Mouse (Mus musculus): ENCODE data around the gene Atrn. TPM values are rescaled to one million over a fixed set of nuclear protein-coding genes. Genes with fewer than 3 reads are reported as not detected.
A peak's percentile ranks its signal among the peaks of the same experiment; 100 is the strongest.

Gene Atrn
- polyA plus RNA-seq, 1 experiment from 2014 or later = 11.7 TPM

GRCm38 (mm10) chr2:130971030-130971429, 64.7 kb downstream of the Atrn start:
- Histone ChIP-seq H3K9me3 (no peaks in the 10 kb centered on the region), H3K4me1 (replicated peaks) (no peaks in the 10 kb centered on the region), H3K9ac (no peak overlapping the region), H3K36me3 (peaks cover 43% of the 10 kb centered on the region), H3K4me2 (no peak overlapping the region), H3K27ac (replicated peaks) (no peak overlapping the region), H3K27me3 (no peaks in the 10 kb centered on the region), H3K4me3 (no peak overlapping the region)
- 98% methylated on average over 4 of the region's 4 CpGs for WGBS
- no peak for ATAC-seq (ENCODE audit: low read depth)

- Histone ChIP-seq H3K9me3 (no peaks in the 10 kb centered on the region), H3K9ac (no peak overlapping the region), H3K4me3 (no peak overlapping the region), H3K27ac (replicated peaks) (no peak overlapping the region), H3K27me3 (no peaks in the 10 kb centered on the region), H3K4me2 (no peak overlapping the region), H3K36me3 (peaks cover 43% of the 10 kb centered on the region), H3K4me1 (replicated peaks) (no peaks in the 10 kb centered on the region)
- no peak for ATAC-seq (ENCODE audit: low read depth)
- WGBS = 95% methylated on average over 4 of the region's 4 CpGs
Measured at GRCm38 (mm10) chr2:130972386-130972785, 66.1 kb downstream of the Atrn start.

GRCm38 (mm10) chr2:130974928-130975327, 68.6 kb downstream of the Atrn start:
- H3K4me2 ChIP-seq = no peak overlapping the region
- no peak overlapping the region for H3K27ac ChIP-seq (replicated peaks)
- H3K9me3 ChIP-seq = no peaks in the 10 kb centered on the region
- 75% methylated on average over 1 of the region's 1 CpGs for WGBS
- ATAC-seq (ENCODE audit: low read depth) = no peak
- no peak overlapping the region for H3K9ac ChIP-seq
- H3K36me3 ChIP-seq = peaks cover 56% of the 10 kb centered on the region
- H3K4me3 ChIP-seq = no peak overlapping the region
- no peaks in the 10 kb centered on the region for H3K4me1 ChIP-seq (replicated peaks)
- H3K27me3 ChIP-seq = no peaks in the 10 kb centered on the region

GRCm38 (mm10) chr2:130977589-130977988, 71.3 kb downstream of the Atrn start:
- Histone ChIP-seq H3K4me3 (no peak overlapping the region), H3K9me3 (no peaks in the 10 kb centered on the region), H3K36me3 (peaks cover 55% of the 10 kb centered on the region), H3K27me3 (no peaks in the 10 kb centered on the region), H3K4me2 (no peak overlapping the region), H3K9ac (no peak overlapping the region), H3K27ac (replicated peaks) (no peak overlapping the region), H3K4me1 (replicated peaks) (no peaks in the 10 kb centered on the region)
- ATAC-seq (ENCODE audit: low read depth) = no peak

GRCm38 (mm10) chr2:130978058-130978847, 72.0 kb downstream of the Atrn start:
- H3K27me3 ChIP-seq = no peaks in the 10 kb centered on the region
- H3K4me1 ChIP-seq (replicated peaks) = no peaks in the 10 kb centered on the region
- no peak overlapping the region for H3K4me3 ChIP-seq
- ATAC-seq (ENCODE audit: low read depth) = no peak
- H3K9ac ChIP-seq = no peak overlapping the region
- no peaks in the 10 kb centered on the region for H3K9me3 ChIP-seq
- H3K27ac ChIP-seq (replicated peaks) = peak overlapping the region; percentile 18; the same call in 1 of the 2 replicates
- H3K36me3 ChIP-seq = peaks cover 59% of the 10 kb centered on the region
- no peak overlapping the region for H3K4me2 ChIP-seq
- 81% methylated on average over 10 of the region's 10 CpGs for WGBS

GRCm38 (mm10) chr2:130979138-130979537, 72.8 kb downstream of the Atrn start:
- ATAC-seq (ENCODE audit: low read depth) = no peak
- no peaks in the 10 kb centered on the region for H3K9me3 ChIP-seq
- no peak overlapping the region for H3K27ac ChIP-seq (replicated peaks)
- no peaks in the 10 kb centered on the region for H3K4me1 ChIP-seq (replicated peaks)
- no peak overlapping the region for H3K9ac ChIP-seq
- H3K4me2 ChIP-seq = no peak overlapping the region
- H3K4me3 ChIP-seq = no peak overlapping the region
- H3K36me3 ChIP-seq = peaks cover 51% of the 10 kb centered on the region
- no peaks in the 10 kb centered on the region for H3K27me3 ChIP-seq

- no peak overlapping the region for H3K4me2 ChIP-seq
- no peaks in the 10 kb centered on the region for H3K27me3 ChIP-seq
- ATAC-seq (ENCODE audit: low read depth) = no peak
- 95% methylated on average over 2 of the region's 2 CpGs for WGBS
- H3K4me3 ChIP-seq = no peak overlapping the region
- H3K9ac ChIP-seq = no peak overlapping the region
- no peaks in the 10 kb centered on the region for H3K9me3 ChIP-seq
- no peak overlapping the region for H3K27ac ChIP-seq (replicated peaks)
- H3K4me1 ChIP-seq (replicated peaks) = no peaks in the 10 kb centered on the region
- H3K36me3 ChIP-seq = peaks cover 55% of the 10 kb centered on the region
Measured at GRCm38 (mm10) chr2:130992818-130993217, 86.5 kb downstream of the Atrn start.

- Histone ChIP-seq H3K9me3 (no peaks in the 10 kb centered on the region), H3K36me3 (peaks cover 63% of the 10 kb centered on the region), H3K9ac (no peak overlapping the region), H3K27ac (replicated peaks) (no peak overlapping the region), H3K4me2 (no peak overlapping the region), H3K27me3 (no peaks in the 10 kb centered on the region), H3K4me3 (no peak overlapping the region), H3K4me1 (replicated peaks) (no peaks in the 10 kb centered on the region)
- 86% methylated on average over 2 of the region's 2 CpGs for WGBS
- ATAC-seq (ENCODE audit: low read depth) = no peak
Measured at GRCm38 (mm10) chr2:131009123-131009522, 102.8 kb downstream of the Atrn start.

GRCm38 (mm10) chr2:131010566-131010965, 104.3 kb downstream of the Atrn start:
- Histone ChIP-seq H3K9ac (no peak overlapping the region), H3K4me3 (no peak overlapping the region), H3K4me2 (no peak overlapping the region), H3K4me1 (replicated peaks) (no peaks in the 10 kb centered on the region), H3K27me3 (no peaks in the 10 kb centered on the region), H3K36me3 (peaks cover 63% of the 10 kb centered on the region), H3K27ac (replicated peaks) (no peak overlapping the region), H3K9me3 (peaks cover under 1% of the 10 kb centered on the region; the same call in 1 of the 2 replicates)
- ATAC-seq (ENCODE audit: low read depth) = no peak
- 88% methylated on average over 1 of the region's 1 CpGs for WGBS

GRCm38 (mm10) chr2:131025230-131025629, 118.9 kb downstream of the Atrn start:
- ATAC-seq (ENCODE audit: low read depth) = no peak
- Histone ChIP-seq H3K27ac (replicated peaks) (no peak overlapping the region), H3K4me2 (no peak overlapping the region), H3K27me3 (no peaks in the 10 kb centered on the region), H3K9ac (no peak overlapping the region), H3K4me1 (replicated peaks) (no peaks in the 10 kb centered on the region), H3K9me3 (no peaks in the 10 kb centered on the region), H3K4me3 (no peak overlapping the region), H3K36me3 (peaks cover 76% of the 10 kb centered on the region)
- 94% methylated on average over 2 of the region's 2 CpGs for WGBS

GRCm38 (mm10) chr2:131026941-131027340, 120.6 kb downstream of the Atrn start:
- 92% methylated on average over 3 of the region's 3 CpGs for WGBS

GRCm38 (mm10) chr2:131029065-131029935, 123.0 kb downstream of the Atrn start:
- WGBS = 86% methylated on average over 9 of the region's 9 CpGs
- ATAC-seq (ENCODE audit: low read depth) = no peak
- Histone ChIP-seq H3K4me3 (no peak overlapping the region), H3K4me1 (replicated peaks) (no peaks in the 10 kb centered on the region), H3K36me3 (peaks cover 38% of the 10 kb centered on the region), H3K4me2 (no peak overlapping the region), H3K27me3 (no peaks in the 10 kb centered on the region), H3K9me3 (no peaks in the 10 kb centered on the region), H3K27ac (replicated peaks) (no peak overlapping the region), H3K9ac (no peak overlapping the region)

More at GRCm38 (mm10) chr2:131026941-131027340, 120.6 kb downstream of the Atrn start:
- no peak overlapping the region for H3K4me2 ChIP-seq
- no peak overlapping the region for H3K4me3 ChIP-seq
- no peaks in the 10 kb centered on the region for H3K9me3 ChIP-seq
- no peak overlapping the region for H3K9ac ChIP-seq
- no peak overlapping the region for H3K27ac ChIP-seq (replicated peaks)
- ATAC-seq (ENCODE audit: low read depth) = no peak
- H3K4me1 ChIP-seq (replicated peaks) = no peaks in the 10 kb centered on the region
- no peaks in the 10 kb centered on the region for H3K27me3 ChIP-seq
- H3K36me3 ChIP-seq = peaks cover 60% of the 10 kb centered on the region

Measured in neural tube, embryonic 13.5 days (tissue).